Mouse (Mus musculus) spleen, postnatal 10 days (tissue): ENCODE results near the gene Irf2.

Source experiments
- DNase-seq, 2 experiments: peaks; one replicate each; pipeline ENCODE4 v3.0.0; 2021 to 2022; ENCODE audit warnings: low spot score in 2 of 2

Gene Irf2

GRCm38 (mm10) chr8:46739003-46739949 lies at the start of gene Irf2:
Gene Irf2 (plus strand): TSS chr8:46739732.
- DNase-seq, result peak; percentile 82 to 90

- no peak for DNase-seq
These were observed 49.4 kb upstream of the Irf2 start for GRCm38 (mm10) chr8:46690111-46690510.

GRCm38 (mm10) chr8:46690581-46690980 lies 49.0 kb upstream of the Irf2 start:
- no peak for DNase-seq

- DNase-seq, result no peak
These were observed 48.2 kb upstream of the Irf2 start for GRCm38 (mm10) chr8:46691360-46691759.

- no peak for DNase-seq
These were observed 43.1 kb upstream of the Irf2 start for GRCm38 (mm10) chr8:46696256-46697041.

- DNase-seq, result no peak
These were observed 42.0 kb upstream of the Irf2 start for GRCm38 (mm10) chr8:46697566-46697965.

- DNase-seq, result no peak
These were observed 41.4 kb upstream of the Irf2 start for GRCm38 (mm10) chr8:46698162-46698561.

GRCm38 (mm10) chr8:46705145-46705544 lies 34.4 kb upstream of the Irf2 start:
- DNase-seq, result no peak

GRCm38 (mm10) chr8:46706730-46707129 lies 32.8 kb upstream of the Irf2 start:
- DNase-seq, result no peak

GRCm38 (mm10) chr8:46709302-46709701 lies 30.2 kb upstream of the Irf2 start:
- no peak for DNase-seq

- no peak for DNase-seq
These were observed 29.2 kb upstream of the Irf2 start for GRCm38 (mm10) chr8:46710289-46710688.

GRCm38 (mm10) chr8:46711496-46711895 lies 28.0 kb upstream of the Irf2 start:
- no peak for DNase-seq

GRCm38 (mm10) chr8:46713178-46713577 lies 26.4 kb upstream of the Irf2 start:
- peak in 1 of 2 experiments; percentile 46 for DNase-seq

- peak in 1 of 2 experiments; percentile 36 for DNase-seq
These were observed 25.7 kb upstream of the Irf2 start for GRCm38 (mm10) chr8:46713844-46714243.

GRCm38 (mm10) chr8:46714400-46714799 lies 25.1 kb upstream of the Irf2 start:
- no peak for DNase-seq

GRCm38 (mm10) chr8:46716477-46716876 lies 23.1 kb upstream of the Irf2 start:
- no peak for DNase-seq

- no peak for DNase-seq
These were observed 22.4 kb upstream of the Irf2 start for GRCm38 (mm10) chr8:46717170-46717569.

- DNase-seq, result no peak
These were observed 21.2 kb upstream of the Irf2 start for GRCm38 (mm10) chr8:46718301-46718700.

GRCm38 (mm10) chr8:46718747-46719146 lies 20.8 kb upstream of the Irf2 start:
- DNase-seq, result no peak

- DNase-seq, result no peak
These were observed 18.9 kb upstream of the Irf2 start for GRCm38 (mm10) chr8:46720656-46721055.

GRCm38 (mm10) chr8:46721065-46721845 lies 18.3 kb upstream of the Irf2 start:
- peak; percentile 50 to 70 for DNase-seq

GRCm38 (mm10) chr8:46722536-46722935 lies 17.0 kb upstream of the Irf2 start:
- no peak for DNase-seq
